Mouse (Mus musculus): ENCODE measurements around the gene Naa80.

GRCm38 (mm10) chr9:107599842-107600241 lies 21.2 kb downstream of the Naa80 start:
- TF ChIP-seq CTCF (IDR thresholded peaks at IDR 0.05; ENCODE audit: low read depth) (no peak), EP300 (IDR thresholded peaks at IDR 0.05; ENCODE audit: low read depth) (no peak)

Data from heart, postnatal 0 days (tissue).